Mouse (Mus musculus) testis, adult 2 months (tissue): ENCODE measurements around the gene Maz. TPM values are rescaled to one million over a fixed set of nuclear protein-coding genes. Genes with fewer than 3 reads are reported as not detected.

Experiments
- H3K27ac ChIP-seq: fragments of 200-500 bp; 2 replicates; pipeline ENCODE4 v1.5.1; 2012; ENCODE audit warnings: low read depth, low read length; ENCODE audit not compliant: control insufficient read depth, insufficient read depth
- H3K27me3 ChIP-seq: fragments of 200-500 bp; 2 replicates; pipeline ENCODE4 v1.6.1; 2012; ENCODE audit warnings: mild to moderate bottlenecking, low read length, moderate library complexity; ENCODE audit not compliant: control insufficient read depth, insufficient read depth
- H3K36me3 ChIP-seq: fragments of 200-500 bp; 2 replicates; pipeline ENCODE4 v1.6.1; 2012; ENCODE audit warnings: mild to moderate bottlenecking, low read length; ENCODE audit not compliant: control insufficient read depth, insufficient read depth
- H3K4me1 ChIP-seq: fragments of 200-500 bp; 2 replicates; pipeline ENCODE4 v1.6.1; 2012; ENCODE audit warnings: low read length; ENCODE audit not compliant: control insufficient read depth, insufficient read depth
- H3K4me3 ChIP-seq: fragments of 200-500 bp; 2 replicates; pipeline ENCODE4 v1.5.1; 2012; ENCODE audit warnings: low read depth, mild to moderate bottlenecking, low read length, moderate library complexity, mixed read lengths; ENCODE audit not compliant: control insufficient read depth
- CTCF ChIP-seq: fragments of 200-500 bp; IDR thresholded peaks from 2 replicates; pipeline ENCODE4 v1.5.1; 2012; ENCODE audit warnings: low read depth, mild to moderate bottlenecking, inconsistent platforms, low read length, moderate library complexity; ENCODE audit not compliant: control insufficient read depth, insufficient read depth, insufficient replicate concordance
- POLR2A ChIP-seq: fragments of 200-500 bp; IDR thresholded peaks from 2 replicates; pipeline ENCODE4 v1.6.1; 2012; ENCODE audit warnings: low read depth, mild to moderate bottlenecking, inconsistent platforms, low read length, moderate library complexity; ENCODE audit not compliant: control insufficient read depth
- polyA plus RNA-seq: library from polyadenylated mRNA; depleted of rRNA; stranded (reverse); fragments of >200 nt; gene quantifications from 2 replicates; pipeline ENCODE4 v1.2.3, GENCODE M21; 2012

Maz gene
- polyA plus RNA-seq, 1 experiment: 59.6 TPM

DNA sequence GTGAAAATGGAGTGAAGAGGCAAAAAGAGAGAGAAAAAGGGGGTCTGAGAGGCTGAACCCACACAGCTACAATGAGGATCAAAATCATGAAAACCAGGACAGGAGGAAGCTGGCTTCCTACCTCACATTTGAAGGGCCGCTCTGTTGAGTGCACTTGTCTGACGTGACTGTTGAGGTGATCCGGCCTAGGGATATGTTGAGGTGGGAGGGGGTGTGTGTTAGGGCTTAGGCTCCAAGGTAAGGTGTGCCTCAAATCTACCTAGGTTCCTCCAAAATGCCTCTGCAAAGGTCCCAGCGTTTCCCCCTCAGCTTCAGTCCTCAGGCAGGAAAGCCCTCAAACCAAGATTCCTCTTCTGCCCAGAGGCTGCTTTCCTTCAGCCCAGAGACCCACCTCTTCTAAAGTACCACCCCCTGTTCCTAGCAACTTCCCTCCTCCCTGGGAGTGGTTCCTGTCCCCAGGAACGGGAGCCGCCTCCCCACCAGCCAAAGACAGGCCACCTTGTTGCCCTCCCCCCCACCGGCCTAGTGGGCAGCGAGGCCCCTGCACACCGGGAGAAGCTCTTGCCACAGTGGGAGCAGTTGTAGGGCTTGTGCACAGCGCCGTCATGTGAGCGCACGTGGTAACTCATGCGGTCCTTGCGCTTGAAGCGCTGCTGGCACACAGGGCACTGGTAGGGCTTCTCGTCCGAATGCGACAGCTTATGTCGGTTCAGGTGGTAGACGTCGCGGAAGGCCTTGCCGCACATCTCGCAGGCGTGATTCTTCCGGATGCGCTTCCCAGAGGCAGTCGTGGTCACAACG lies 1.9 kb downstream of the Maz start:
- Histone ChIP-seq H3K4me3 (peak overlapping the region; percentile 97), H3K27me3 (no peaks in the 10 kb centered on the region), H3K4me1 (peaks cover 32% of the 10 kb centered on the region), H3K27ac (peak overlapping the region; percentile 99), H3K36me3 (no peaks in the 10 kb centered on the region)
- TF ChIP-seq POLR2A (peak; percentile 75; the same call in 1 of the 2 replicates), CTCF (peak; percentile 49; the same call in 1 of the 2 replicates)

DNA sequence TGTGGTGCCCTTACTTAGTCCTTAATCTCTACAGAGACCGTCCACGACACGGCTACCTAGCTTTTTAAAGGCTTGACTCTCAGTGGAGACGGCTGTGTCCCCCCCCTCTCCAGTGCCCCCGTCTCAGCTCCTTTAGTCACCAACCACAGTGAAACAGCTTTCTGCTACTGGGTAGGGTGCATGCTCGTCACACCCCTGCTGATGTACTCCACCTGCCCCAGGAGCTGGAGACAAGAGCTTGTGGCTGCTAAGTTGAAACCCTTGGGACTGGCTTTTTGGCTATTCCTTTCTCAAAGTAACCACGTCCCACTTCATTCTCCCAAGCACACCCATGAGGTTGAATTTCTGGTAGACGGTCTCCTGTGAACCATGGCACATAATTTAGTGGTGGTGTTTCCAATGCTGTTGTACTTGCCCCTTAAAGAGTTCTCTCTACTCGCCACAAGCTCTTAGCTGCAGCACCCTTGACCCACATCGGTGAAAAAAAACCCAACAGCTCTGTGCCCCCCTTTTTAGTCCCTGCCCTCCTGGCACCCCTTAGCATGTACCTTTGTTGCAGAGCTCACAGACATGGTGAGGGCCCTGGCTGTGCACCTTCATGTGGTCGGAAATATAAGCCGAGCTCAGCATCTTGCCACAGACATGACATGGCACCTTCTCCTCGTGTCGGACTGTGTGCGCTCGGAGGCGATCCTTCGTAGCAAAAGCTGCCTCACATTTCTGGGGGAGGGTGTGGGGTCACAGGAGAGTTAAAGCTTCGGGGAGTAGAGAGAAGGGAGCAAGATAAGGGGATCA lies 2.7 kb downstream of the Maz start:
- no peak for TF ChIP-seq CTCF
- TF ChIP-seq POLR2A: no peak
- H3K36me3 ChIP-seq: no peaks in the 10 kb centered on the region
- no peak overlapping the region; the same call in 1 of the 2 replicates for H3K27ac ChIP-seq
- H3K27me3 ChIP-seq: no peaks in the 10 kb centered on the region
- no peak overlapping the region for H3K4me3 ChIP-seq
- peaks cover 35% of the 10 kb centered on the region for H3K4me1 ChIP-seq

DNA sequence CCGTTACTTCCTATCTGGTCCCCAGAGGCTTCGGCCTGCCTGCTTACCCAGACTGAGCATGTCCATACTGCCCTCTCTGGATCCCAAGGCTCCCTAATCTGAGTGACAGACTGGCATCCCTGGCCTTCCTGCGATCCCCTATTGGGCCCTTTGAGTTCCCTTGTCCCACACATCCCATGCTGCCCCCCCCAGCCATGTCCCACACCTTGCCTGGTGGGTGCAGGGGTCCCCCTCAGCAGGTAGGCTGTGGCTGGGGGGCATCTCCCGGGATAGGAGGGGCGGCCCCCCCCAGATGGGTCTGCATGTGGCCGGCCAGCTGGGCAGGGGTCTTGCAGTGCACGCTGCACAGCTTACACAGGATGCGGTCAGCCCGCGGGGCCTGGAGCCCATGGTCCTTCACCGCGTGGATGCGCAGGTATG lies 3.6 kb downstream of the Maz start:
- Histone ChIP-seq H3K4me1 (peaks cover 35% of the 10 kb centered on the region), H3K36me3 (no peaks in the 10 kb centered on the region), H3K27me3 (no peaks in the 10 kb centered on the region), H3K4me3 (no peak overlapping the region), H3K27ac (no peak overlapping the region)
- TF ChIP-seq POLR2A (no peak), CTCF (no peak)

DNA sequence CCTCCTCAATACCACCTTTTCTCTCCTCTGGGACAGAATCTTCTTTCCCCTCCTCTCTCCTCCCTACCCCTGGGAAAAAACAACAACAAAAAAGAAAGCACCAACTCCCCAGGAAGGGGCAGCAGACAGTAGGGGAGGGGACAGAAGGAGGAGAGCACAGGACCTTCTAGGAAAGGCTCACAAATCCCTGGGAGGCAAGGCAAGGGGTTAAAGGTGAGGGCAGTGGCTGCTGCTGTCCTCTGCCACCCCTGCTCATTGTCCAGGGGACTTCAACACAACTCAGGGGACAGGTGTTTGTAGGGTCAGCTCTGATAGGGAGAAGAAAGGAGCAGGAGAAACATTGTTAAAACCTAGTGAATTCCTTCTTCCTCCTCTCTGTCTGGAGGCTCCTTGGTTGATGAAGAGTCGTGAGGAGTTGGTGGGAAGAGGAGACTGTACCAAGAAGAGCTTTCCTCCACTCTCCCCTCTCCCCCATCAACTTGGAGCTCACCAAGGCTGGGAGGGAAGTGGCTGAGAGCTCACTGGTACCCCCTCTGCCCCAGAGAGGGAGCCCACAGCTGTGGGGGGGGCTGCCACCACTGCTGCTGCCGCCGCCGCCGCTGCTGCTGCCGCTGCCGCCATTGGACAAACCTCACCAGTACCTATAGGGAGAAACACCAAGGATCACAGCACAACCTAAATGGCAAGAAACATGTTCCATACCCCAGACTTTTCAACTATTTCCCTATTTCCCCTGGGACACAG lies 4.1 kb downstream of the Maz start:
- Histone ChIP-seq H3K27me3 (no peaks in the 10 kb centered on the region), H3K36me3 (no peaks in the 10 kb centered on the region), H3K27ac (0 out of 2 replicates have a peak overlapping the region, but pooled peaks have one; percentile 10), H3K4me1 (peaks cover 29% of the 10 kb centered on the region), H3K4me3 (no peak overlapping the region; the same call in 1 of the 2 replicates)
- TF ChIP-seq CTCF (no peak), POLR2A (no peak)

DNA sequence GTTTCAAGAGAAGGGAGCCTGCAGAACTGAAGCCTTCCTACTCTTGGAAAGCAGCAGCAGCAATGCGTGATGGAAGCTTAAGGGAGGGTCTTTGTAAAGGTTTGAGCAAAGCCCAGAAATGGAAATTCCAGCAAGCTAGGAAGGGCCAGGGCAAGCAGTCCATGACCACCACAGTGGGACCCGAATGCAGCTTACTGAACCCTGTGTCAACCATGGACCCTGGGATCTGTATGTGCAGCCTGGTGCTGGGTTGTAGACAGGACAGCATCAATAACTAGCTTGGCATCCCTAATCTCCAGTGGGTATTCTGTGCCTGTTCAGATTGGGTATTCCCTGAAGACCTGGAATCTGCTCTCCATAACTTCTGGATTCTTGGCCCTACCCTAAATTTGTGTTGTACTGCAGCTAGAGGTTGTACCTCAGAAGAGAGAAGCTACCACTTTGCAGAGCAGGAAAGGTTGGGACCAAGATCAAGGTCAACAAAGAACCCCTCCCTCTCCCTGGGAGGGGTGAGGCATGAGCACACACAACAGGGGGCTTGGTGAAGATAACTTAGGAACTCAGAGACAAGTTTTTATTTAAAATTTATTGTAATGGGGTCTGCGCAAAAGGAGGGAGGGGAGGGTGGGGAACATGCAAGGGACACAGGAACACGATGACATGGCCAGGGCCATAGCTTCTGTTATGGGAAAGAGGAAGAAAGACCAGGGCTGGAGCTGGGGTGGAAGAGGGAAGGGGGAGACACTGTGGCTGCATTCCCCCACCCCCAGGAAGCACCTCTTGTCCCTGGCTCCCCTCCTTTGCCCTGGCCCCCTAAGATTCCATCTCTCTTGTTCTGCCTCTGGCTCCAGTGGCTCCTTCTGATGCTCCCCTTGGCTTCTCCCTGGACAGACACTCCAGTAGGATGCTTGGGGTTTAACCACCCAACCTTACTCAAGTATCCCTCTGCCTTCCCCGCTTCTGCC lies 5.0 kb downstream of the Maz start:
- H3K36me3 ChIP-seq: no peaks in the 10 kb centered on the region

DNA sequence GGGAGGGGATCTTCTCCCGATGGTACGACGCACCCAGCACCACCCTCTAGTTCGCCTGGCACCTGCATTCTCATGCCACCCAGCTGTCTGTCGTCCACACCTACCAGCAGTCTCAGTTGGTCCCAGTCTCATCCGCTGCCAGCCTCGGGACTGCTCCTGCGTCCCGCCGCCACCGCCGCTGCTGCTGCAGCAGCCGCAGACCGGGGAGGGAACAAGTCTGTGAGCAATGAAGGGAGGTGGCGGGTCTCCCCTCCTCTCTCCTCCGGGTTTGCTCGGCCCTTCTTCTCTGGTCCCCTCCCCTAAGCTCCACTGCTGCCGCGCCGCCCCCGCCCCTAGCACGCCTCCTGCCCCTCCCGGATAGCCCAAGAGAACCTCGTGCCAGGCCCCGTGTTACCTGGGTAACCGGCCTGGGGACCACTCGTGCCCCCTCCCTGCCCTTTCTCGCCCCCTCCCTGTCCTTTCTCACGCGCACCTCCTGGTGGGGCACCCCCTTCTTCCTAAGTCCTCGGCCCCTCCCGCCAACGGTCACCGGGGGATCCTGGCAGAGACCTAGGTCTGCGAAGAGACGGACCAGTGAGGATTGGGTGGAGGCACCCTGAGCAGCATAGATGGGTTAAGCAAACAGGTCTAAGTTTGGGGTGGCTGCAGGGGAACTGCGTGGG lies 5.8 kb downstream of the Maz start, which contains the start of the genes Gm42742 and Prrt2:
Gm42742 (minus strand) TSS at position 197 of the 662 bp plus-strand sequence.
Prrt2 (minus strand) TSS at position 311 of the 662 bp plus-strand sequence.
- TF ChIP-seq POLR2A (0 out of 2 replicates have a peak, but pooled peaks have one; percentile 11), CTCF (no peak)
- peaks cover 32% of the 10 kb centered on the region for H3K4me1 ChIP-seq

More for the DNA sequence above, 5.0 kb downstream of the Maz start:
- H3K27me3 ChIP-seq: no peaks in the 10 kb centered on the region
- TF ChIP-seq CTCF (no peak), POLR2A (no peak; the same call in 1 of the 2 replicates)
- peaks cover 26% of the 10 kb centered on the region for H3K4me1 ChIP-seq
- H3K4me3 ChIP-seq: peak overlapping the region; percentile 70
- H3K27ac ChIP-seq: peak overlapping the region; percentile 46

More for the DNA sequence above, 5.8 kb downstream of the Maz start, which contains the start of the genes Gm42742 and Prrt2:
- no peaks in the 10 kb centered on the region for H3K27me3 ChIP-seq
- peak within 1 kb of the TSS; percentile 75 for H3K4me3 ChIP-seq
- H3K27ac ChIP-seq: peak within 1 kb of the TSS; percentile 46
- H3K36me3 ChIP-seq: no peaks in the 10 kb centered on the region
